Mouse (Mus musculus): ENCODE results near the gene Entpd7. TPM values are rescaled to one million over a fixed set of nuclear protein-coding genes. Genes with fewer than 3 reads are reported as not detected.

The Entpd7 gene
- polyA plus RNA-seq, 1 experiment from 2014 or later, result 9.9 TPM

DNA sequence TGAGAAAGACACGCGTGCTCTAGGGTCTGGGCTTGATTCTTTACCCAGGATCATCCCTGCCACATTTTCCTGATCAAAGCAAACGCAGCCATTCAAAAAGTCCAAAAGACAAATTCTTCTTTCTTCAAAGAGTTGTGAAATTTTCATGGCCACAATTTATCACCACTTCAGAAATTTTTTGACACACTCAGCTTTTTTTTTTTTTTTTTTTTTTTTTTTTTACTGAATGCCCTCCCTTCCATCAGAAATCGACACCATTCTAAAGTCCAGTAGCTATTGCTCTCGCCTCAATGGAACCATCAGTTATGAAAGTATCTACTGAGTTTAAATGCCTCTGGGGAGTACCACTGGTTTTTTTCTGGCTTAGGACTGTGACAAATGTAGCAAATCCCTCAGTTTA lies 90.9 kb downstream of the Entpd7 start:
- no peaks in the 10 kb centered on the region for H3K4me1 ChIP-seq (replicated peaks)
- WGBS, result 95% methylated on average over 5 of the region's 5 CpGs
- H3K27ac ChIP-seq, result no peak overlapping the region
- no peak overlapping the region for H3K4me3 ChIP-seq (replicated peaks)
- H3K9ac ChIP-seq (replicated peaks), result no peak overlapping the region
- no peak overlapping the region for H3K4me2 ChIP-seq (replicated peaks)
- H3K27me3 ChIP-seq, result no peaks in the 10 kb centered on the region
- ATAC-seq, result no peak
- no peaks in the 10 kb centered on the region for H3K36me3 ChIP-seq
- H3K9me3 ChIP-seq, result no peaks in the 10 kb centered on the region

DNA sequence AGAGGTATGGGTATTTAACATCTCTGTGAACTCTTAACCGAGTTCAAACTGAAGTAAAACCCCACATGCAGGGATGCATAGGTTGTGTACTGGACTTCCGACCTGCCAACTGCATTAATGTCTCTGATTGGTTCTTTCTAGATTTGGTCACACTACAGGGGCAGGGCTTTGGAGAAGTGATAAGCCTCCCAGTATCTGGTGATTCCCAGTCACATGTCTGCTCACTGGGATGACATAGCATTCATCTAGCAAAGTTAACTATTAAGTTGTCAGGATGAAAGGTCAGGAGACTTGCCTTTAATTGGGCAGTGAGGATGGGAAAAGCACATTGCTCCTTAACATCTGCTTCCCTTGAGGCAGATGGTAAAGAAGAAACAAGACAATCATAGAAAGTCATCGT lies 92.5 kb downstream of the Entpd7 start, which contains the start of gene Abcc2:
Abcc2 (plus strand) TSS at position 213 of the 400 bp plus-strand sequence.
- ATAC-seq, result no peak

More for the DNA sequence above, 92.5 kb downstream of the Entpd7 start, which contains the start of gene Abcc2:
- H3K4me3 ChIP-seq (replicated peaks), result no peak within 1 kb of the TSS
- H3K36me3 ChIP-seq, result no peaks in the 10 kb centered on the region
- no peaks in the 10 kb centered on the region for H3K9me3 ChIP-seq
- WGBS, result 87% methylated on average over 3 of the region's 3 CpGs
- no peaks in the 10 kb centered on the region for H3K4me1 ChIP-seq (replicated peaks)
- H3K9ac ChIP-seq (replicated peaks), result no peak within 1 kb of the TSS
- H3K27me3 ChIP-seq, result no peaks in the 10 kb centered on the region
- no peak within 1 kb of the TSS for H3K4me2 ChIP-seq (replicated peaks)
- H3K27ac ChIP-seq, result no peak within 1 kb of the TSS

Other genes with a start within 250 kb of the Entpd7 start
- gene Cnnm1, start 249.2 kb upstream of the Entpd7 start, polyA plus RNA-seq (2015; fragmentation: Nextera tagmentation; extraction: Ambion mirVana), result 0.80 and 1.3 TPM in 2 replicates
- 67.3 and 73.2 TPM in 2 replicates for gene Got1, start 165.1 kb upstream of the Entpd7 start, polyA plus RNA-seq (2015; fragmentation: Nextera tagmentation; extraction: Ambion mirVana)
- 0.85 and 1.0 TPM in 2 replicates for gene Nkx2-3, start 77.3 kb upstream of the Entpd7 start, polyA plus RNA-seq (2015; fragmentation: Nextera tagmentation; extraction: Ambion mirVana)
- 10.8 and 14.4 TPM in 2 replicates for gene Slc25a28, start 14.8 kb upstream of the Entpd7 start, polyA plus RNA-seq (2015; fragmentation: Nextera tagmentation; extraction: Ambion mirVana)
- 8.4 and 9.8 TPM in 2 replicates for gene Cutc, start 63.3 kb downstream of the Entpd7 start, polyA plus RNA-seq (2015; fragmentation: Nextera tagmentation; extraction: Ambion mirVana)
- 12.0 and 12.7 TPM in 2 replicates for gene Cox15, start 63.3 kb downstream of the Entpd7 start, polyA plus RNA-seq (2015; fragmentation: Nextera tagmentation; extraction: Ambion mirVana)
- gene Abcc2, start 92.5 kb downstream of the Entpd7 start, polyA plus RNA-seq (2015; fragmentation: Nextera tagmentation; extraction: Ambion mirVana), result 0.03 TPM in 2 replicates